Mouse (Mus musculus) bone marrow macrophage, adult 2 months (primary cell): ENCODE measurements around the gene Acot7. TPM values are rescaled to one million over a fixed set of nuclear protein-coding genes. Genes with fewer than 3 reads are reported as not detected.
A peak's percentile ranks its signal among the peaks of the same experiment; 100 is the strongest.

ENCODE experiments used
- H3K27ac ChIP-seq: 2 replicates; pipeline ENCODE4 v1.5.1; 2012; ENCODE audit warnings: low read depth, low read length; ENCODE audit not compliant: insufficient read depth
- H3K4me1 ChIP-seq: 2 replicates; pipeline ENCODE4 v1.6.1; 2012; ENCODE audit warnings: low read length; ENCODE audit not compliant: control insufficient read depth, insufficient read depth
- H3K4me3 ChIP-seq: 2 replicates; pipeline ENCODE4 v1.5.1; 2012; ENCODE audit warnings: mild to moderate bottlenecking, low read length, moderate library complexity; ENCODE audit not compliant: insufficient read depth
- CTCF ChIP-seq: IDR thresholded peaks from 2 replicates; pipeline ENCODE4 v1.5.1; 2012; ENCODE audit warnings: low read depth, mild to moderate bottlenecking, low read length, moderate library complexity
- POLR2A ChIP-seq: IDR thresholded peaks from 2 replicates; pipeline ENCODE4 v1.6.1; 2012; ENCODE audit warnings: mild to moderate bottlenecking, low read depth, low read length, borderline replicate concordance
- polyA plus RNA-seq: library from polyadenylated mRNA; stranded (reverse); fragments of >200 nt; gene quantifications from 2 replicates; pipeline ENCODE4 v1.2.4, GENCODE M21; 2012; ENCODE audit not compliant: missing spikeins, insufficient read depth, insufficient read length

Gene Acot7
- polyA plus RNA-seq, 1 experiment: 46.2 TPM

- H3K4me1 ChIP-seq: peaks cover 14% of the 10 kb centered on the region
- H3K4me3 ChIP-seq: peak overlapping the region; percentile 76
- TF ChIP-seq POLR2A (no peak), CTCF (no peak)
- H3K27ac ChIP-seq: no peak overlapping the region
These were observed 1.2 kb downstream of the Acot7 start for GRCm38 (mm10) chr4:152178916-152179705.

- Histone ChIP-seq H3K4me3 (no peak overlapping the region), H3K27ac (no peak overlapping the region), H3K4me1 (peaks cover 16% of the 10 kb centered on the region)
- no peak for TF ChIP-seq CTCF
These were observed 2.2 kb downstream of the Acot7 start for GRCm38 (mm10) chr4:152179946-152180660.

- H3K27ac ChIP-seq: no peak overlapping the region
- TF ChIP-seq CTCF: no peak
- no peak for TF ChIP-seq POLR2A
- no peak overlapping the region for H3K4me3 ChIP-seq
- H3K4me1 ChIP-seq: peaks cover 28% of the 10 kb centered on the region
These were observed 4.3 kb downstream of the Acot7 start for GRCm38 (mm10) chr4:152182205-152182604.

DNA sequence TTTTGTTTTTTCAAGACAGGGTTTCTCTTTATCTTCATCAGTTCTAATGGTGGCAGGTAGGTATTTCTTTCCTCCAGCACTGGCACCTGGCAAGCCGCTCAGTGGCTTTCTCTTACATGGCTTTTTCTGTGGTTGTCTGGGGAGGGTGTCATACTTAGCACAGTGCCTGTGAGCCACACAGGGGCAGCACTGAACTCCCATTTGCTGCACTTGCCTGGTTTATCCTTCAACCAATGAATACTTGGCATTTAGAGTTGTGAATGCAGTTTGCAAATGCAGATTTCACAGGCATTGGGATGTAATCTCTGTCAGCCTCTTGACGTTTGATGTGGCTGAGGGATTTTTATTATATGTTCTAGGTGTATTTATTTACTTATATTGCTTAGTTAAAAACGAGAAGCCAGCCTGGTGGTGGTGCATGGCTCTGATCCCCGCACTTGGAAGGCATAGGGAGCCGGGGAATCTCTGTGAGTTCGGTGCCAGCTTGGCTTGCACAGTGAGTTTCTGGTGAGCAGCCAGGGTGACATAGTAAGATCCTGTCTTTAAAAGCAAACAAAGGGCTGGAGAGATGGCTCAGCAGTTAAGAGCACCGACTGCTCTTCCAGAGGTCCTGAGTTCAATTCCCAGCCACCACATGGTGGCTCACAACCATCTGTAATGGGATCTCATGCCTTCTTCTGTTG lies 6.6 kb downstream of the Acot7 start:
- TF ChIP-seq CTCF: no peak
- no peak for TF ChIP-seq POLR2A
- peaks cover 42% of the 10 kb centered on the region for H3K4me1 ChIP-seq
- no peak overlapping the region for H3K4me3 ChIP-seq

DNA sequence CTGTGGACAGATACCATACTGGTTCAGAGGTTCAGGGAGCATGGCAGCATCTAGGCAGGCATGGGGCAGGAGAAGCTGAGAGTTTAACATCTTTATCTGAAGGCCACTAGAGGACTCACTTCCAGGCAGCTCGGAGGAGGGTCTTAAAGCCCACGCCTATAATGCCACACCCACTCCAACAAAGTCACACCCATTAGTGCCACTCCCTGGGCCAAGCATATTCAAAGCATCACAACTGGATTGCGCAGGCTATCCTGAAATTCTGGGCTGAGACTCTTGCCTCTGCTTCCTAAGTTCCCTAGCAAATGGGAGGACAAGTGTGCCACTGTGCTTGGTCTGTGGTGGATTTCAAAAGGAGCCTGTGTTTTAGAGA lies 7.2 kb downstream of the Acot7 start:
- Histone ChIP-seq H3K4me3 (no peak overlapping the region), H3K27ac (no peak overlapping the region), H3K4me1 (peaks cover 46% of the 10 kb centered on the region)
- TF ChIP-seq POLR2A: no peak
- TF ChIP-seq CTCF: peak; percentile 38

More for the DNA sequence above, 6.6 kb downstream of the Acot7 start:
- H3K27ac ChIP-seq: no peak overlapping the region

GRCm38 (mm10) chr4:152185510-152186204 lies 7.7 kb downstream of the Acot7 start:
- TF ChIP-seq POLR2A (no peak), CTCF (no peak)

GRCm38 (mm10) chr4:152186205-152187082 lies 8.5 kb downstream of the Acot7 start:
- H3K4me1 ChIP-seq: peaks cover 56% of the 10 kb centered on the region
- no peak for TF ChIP-seq POLR2A
- no peak for TF ChIP-seq CTCF
- no peak overlapping the region for H3K4me3 ChIP-seq
- peak overlapping the region; percentile 16; the same call in 1 of the 2 replicates for H3K27ac ChIP-seq

More at GRCm38 (mm10) chr4:152185510-152186204, 7.7 kb downstream of the Acot7 start:
- H3K4me3 ChIP-seq: no peak overlapping the region
- H3K4me1 ChIP-seq: peaks cover 48% of the 10 kb centered on the region
- no peak overlapping the region; the same call in 1 of the 2 replicates for H3K27ac ChIP-seq

GRCm38 (mm10) chr4:152187142-152187541 lies 9.2 kb downstream of the Acot7 start:
- H3K4me3 ChIP-seq: no peak overlapping the region
- peaks cover 61% of the 10 kb centered on the region for H3K4me1 ChIP-seq
- H3K27ac ChIP-seq: 0 out of 2 replicates have a peak overlapping the region, but pooled peaks have one; percentile 16
- no peak for TF ChIP-seq CTCF
- no peak for TF ChIP-seq POLR2A

DNA sequence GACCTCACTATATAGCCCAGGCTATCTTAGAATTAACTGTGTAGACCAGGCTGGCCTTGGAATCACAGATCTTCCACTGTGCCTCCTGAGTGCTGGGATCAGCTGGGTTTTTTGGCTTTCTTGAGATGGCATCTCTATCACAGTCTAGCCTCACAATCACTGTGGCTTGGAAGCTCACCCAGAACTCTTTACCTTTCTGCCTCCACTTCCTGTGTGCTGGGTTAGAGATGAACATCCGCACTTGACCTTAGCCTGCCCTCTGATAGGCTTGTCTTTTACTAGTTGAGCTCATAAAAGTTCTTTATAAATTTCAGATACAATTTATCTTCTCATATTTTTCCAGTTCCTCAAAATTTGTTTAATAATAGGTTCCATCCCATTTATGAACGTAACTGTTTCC lies 10.7 kb downstream of the Acot7 start:
- Histone ChIP-seq H3K4me3 (no peak overlapping the region), H3K4me1 (peaks cover 73% of the 10 kb centered on the region), H3K27ac (no peak overlapping the region)
- TF ChIP-seq CTCF (no peak), POLR2A (no peak)
